Mouse (Mus musculus): Measurements from ENCODE around the gene Tm4sf5. TPM values are rescaled to one million over a fixed set of nuclear protein-coding genes. Genes with fewer than 3 reads are reported as not detected.
A peak's percentile ranks its signal among the peaks of the same experiment; 100 is the strongest.
"Not testable (repeated sequence)": the region's sequence is repeated elsewhere in the genome, so short reads cannot be mapped to it uniquely, and the experiment has no call there.

The Tm4sf5 gene
- total RNA-seq, 1 experiment from 2014 or later, result not detected

DNA sequence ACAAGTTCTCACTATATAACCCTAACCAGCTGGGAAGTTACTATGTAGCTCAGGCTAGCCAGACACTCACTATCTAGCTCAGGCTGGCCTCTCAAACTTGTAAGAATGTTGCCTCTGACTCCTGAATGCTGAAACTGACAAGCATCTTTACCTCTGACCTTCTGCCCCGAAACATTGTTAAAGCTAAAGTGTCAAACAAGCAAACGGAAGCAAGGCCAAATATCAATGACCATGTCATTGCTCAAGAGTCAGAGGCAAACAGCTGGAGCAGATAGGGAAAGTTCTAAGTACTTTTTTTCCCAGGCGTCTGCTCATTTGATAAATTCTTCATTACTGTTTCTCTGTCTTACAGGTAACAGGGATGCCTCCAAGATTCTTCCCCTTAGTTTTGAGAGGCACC, 3.0 kb upstream of the Tm4sf5 start:
- no peak for ATAC-seq (replicated peaks in 1 of 2; ENCODE audit: insufficient read depth in 1 of 2, low FRiP score in 2 of 2, low TSS enrichment in 1 of 2, low read depth in 1 of 2, poor library complexity in 2 of 2, severe bottlenecking in 2 of 2)

GRCm38 (mm10) chr11:70506385-70506784, 1.3 kb downstream of the Tm4sf5 start:
- ATAC-seq (replicated peaks in 1 of 2; ENCODE audit: insufficient read depth in 1 of 2, low FRiP score in 2 of 2, low TSS enrichment in 1 of 2, low read depth in 1 of 2, poor library complexity in 2 of 2, severe bottlenecking in 2 of 2), result peak; percentile 71 to 85; a peak in 3 of 4 replicates

- ATAC-seq (replicated peaks in 1 of 2; ENCODE audit: insufficient read depth in 1 of 2, low FRiP score in 2 of 2, low TSS enrichment in 1 of 2, low read depth in 1 of 2, poor library complexity in 2 of 2, severe bottlenecking in 2 of 2), result no peak
These were observed 2.0 kb downstream of the Tm4sf5 start for GRCm38 (mm10) chr11:70506962-70507515.

DNA sequence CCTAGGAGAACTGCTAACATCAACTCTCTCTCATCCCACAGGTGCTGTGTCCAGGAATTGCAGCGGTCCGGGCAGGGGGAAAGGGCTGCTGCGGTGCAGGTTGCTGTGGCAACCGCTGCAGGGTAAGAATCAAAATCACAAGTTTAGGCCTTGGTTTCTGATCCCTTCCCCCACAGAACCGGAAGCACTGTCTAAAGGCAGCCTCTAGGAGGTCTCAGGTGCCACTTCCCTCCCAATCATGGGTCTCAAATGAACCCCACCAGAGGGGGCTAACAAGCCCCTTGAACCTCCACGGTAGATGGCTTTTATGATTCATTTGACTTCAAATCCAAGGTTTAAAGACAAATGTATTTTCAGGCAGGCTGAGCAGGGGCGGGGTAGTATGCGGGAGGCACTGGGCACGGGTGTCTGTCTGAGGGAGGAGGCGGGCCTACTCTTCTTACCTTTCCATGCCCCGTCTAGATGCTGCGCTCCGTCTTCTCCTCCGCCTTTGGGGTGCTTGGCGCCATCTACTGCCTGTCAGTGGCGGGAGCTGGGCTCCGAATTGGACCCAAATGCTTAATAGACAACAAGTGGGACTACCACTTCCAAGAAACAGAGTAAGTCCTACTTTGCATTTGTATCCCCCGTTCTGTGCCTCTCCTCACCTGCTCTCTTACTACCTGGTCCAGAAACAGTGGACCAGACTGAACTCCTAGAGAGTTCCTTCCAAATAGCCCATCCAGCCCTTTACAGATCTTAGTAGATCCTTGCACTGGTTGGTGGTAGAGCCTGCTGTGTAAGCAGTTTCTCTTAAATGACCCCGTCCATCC, 4.9 kb downstream of the Tm4sf5 start:
- ATAC-seq (replicated peaks in 1 of 2; ENCODE audit: insufficient read depth in 1 of 2, low FRiP score in 2 of 2, low TSS enrichment in 1 of 2, low read depth in 1 of 2, poor library complexity in 2 of 2, severe bottlenecking in 2 of 2), result peak; percentile 61 to 70; a peak in 3 of 4 replicates

- no peak for ATAC-seq (replicated peaks in 1 of 2; ENCODE audit: insufficient read depth in 1 of 2, low FRiP score in 2 of 2, low TSS enrichment in 1 of 2, low read depth in 1 of 2, poor library complexity in 2 of 2, severe bottlenecking in 2 of 2)
These were observed 6.2 kb downstream of the Tm4sf5 start for GRCm38 (mm10) chr11:70511242-70511641.

- ATAC-seq (replicated peaks in 1 of 2; ENCODE audit: insufficient read depth in 1 of 2, low FRiP score in 2 of 2, low TSS enrichment in 1 of 2, low read depth in 1 of 2, poor library complexity in 2 of 2, severe bottlenecking in 2 of 2), result no peak
These were observed 6.8 kb downstream of the Tm4sf5 start for GRCm38 (mm10) chr11:70511825-70512224.

DNA sequence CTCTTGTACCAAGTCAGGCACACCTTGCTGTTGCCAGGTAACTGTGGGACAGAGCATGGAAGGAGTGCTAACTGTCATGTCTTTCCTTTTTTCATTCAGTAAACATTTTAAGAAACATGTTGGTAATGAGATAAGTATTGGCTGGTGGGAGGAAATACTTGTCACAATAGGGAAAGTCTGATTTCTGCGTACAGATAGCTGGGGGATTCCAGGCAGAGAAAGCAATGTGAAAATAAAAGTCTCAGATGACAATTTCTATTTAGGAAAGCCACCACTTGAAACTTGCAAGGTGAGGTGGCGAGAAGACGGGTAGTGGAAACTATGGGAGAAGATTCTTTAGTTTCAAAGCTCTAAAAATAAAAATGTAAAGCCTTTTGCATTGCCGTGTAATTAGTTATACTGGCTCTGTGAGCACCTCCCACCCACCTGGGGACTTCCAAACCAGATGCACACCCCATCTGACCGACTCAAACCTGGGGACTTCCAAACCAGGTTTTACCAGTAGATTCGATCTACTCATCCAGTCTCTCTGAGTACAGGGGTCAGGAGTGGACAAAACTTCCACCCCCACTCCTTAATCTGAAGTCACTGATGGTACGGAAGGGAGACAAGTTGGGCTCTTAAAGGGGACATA, 7.8 kb downstream of the Tm4sf5 start:
- no peak for ATAC-seq (replicated peaks in 1 of 2; ENCODE audit: insufficient read depth in 1 of 2, low FRiP score in 2 of 2, low TSS enrichment in 1 of 2, low read depth in 1 of 2, poor library complexity in 2 of 2, severe bottlenecking in 2 of 2)

GRCm38 (mm10) chr11:70513520-70513919, 8.5 kb downstream of the Tm4sf5 start:
- no peak for ATAC-seq (replicated peaks in 1 of 2; ENCODE audit: insufficient read depth in 1 of 2, low FRiP score in 2 of 2, low TSS enrichment in 1 of 2, low read depth in 1 of 2, poor library complexity in 2 of 2, severe bottlenecking in 2 of 2)

DNA sequence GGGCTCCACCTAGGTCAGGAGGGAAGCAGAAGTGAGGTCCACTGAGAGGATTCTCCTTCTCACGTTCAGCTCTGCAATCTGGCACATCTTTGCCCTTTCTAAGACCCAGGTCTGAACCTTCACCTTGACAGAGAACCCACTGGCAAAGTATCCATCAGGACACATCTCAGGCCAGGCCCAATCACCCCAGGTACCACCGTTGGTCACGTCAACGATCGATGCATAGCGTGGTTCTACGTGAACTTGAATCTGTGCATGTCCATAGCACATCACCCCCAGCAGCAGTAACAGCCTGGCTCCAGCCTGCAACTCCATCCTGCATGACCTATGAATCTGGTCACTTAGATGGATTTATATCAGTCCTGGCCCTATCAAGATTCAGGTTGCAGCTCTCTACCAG, 9.2 kb downstream of the Tm4sf5 start, which contains the start of gene Vmo1:
Gene Vmo1, minus strand, starts transcription at position 329 of the 400 bp plus-strand sequence.
- ATAC-seq (replicated peaks in 1 of 2; ENCODE audit: insufficient read depth in 1 of 2, low FRiP score in 2 of 2, low TSS enrichment in 1 of 2, low read depth in 1 of 2, poor library complexity in 2 of 2, severe bottlenecking in 2 of 2), result no peak

DNA sequence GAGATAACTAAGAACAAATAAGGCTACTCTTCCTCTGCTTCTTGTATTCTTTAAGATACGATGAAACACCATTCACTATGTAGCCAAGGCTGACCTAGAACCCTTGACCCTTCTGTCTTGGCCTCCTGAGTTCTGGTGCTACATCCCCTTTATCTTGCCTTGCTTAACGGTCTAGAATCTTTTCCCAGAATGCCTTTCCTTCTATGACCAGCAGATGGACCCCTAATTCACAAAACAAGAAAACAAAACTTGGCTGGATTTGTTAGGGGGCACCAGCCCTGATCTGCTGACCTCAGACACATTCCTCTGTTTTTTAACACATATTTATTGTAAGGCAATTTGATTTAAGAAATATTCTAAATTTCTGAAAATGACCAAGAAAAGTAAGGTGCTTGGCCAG, 11.3 kb downstream of the Tm4sf5 start:
- ATAC-seq (replicated peaks in 1 of 2; ENCODE audit: insufficient read depth in 1 of 2, low FRiP score in 2 of 2, low TSS enrichment in 1 of 2, low read depth in 1 of 2, poor library complexity in 2 of 2, severe bottlenecking in 2 of 2), result peak; percentile 22 to 58; a peak in 1 of 4 replicates

DNA sequence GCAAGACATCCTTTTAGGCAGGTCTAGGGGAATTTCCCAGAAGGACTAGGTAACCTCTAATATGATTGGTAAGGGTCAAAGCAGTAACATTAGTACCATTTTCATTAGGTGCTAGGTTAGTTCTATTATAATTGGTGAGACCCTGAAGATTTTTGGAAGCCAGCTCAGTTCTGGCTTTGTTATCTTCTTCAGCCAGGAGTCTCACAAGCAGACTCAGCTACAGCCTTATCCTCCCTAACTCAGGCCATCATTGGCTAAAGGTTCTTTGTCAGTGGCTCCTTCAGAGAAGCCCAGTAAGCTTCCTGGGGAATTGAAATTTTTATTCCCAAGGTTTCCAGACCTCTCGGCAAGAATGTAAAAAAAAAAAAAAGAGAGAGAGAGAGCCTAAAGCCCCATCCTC, 13.4 kb downstream of the Tm4sf5 start:
- ATAC-seq (replicated peaks in 1 of 2; ENCODE audit: insufficient read depth in 1 of 2, low FRiP score in 2 of 2, low TSS enrichment in 1 of 2, low read depth in 1 of 2, poor library complexity in 2 of 2, severe bottlenecking in 2 of 2), result no peak

GRCm38 (mm10) chr11:70518923-70519322, 13.9 kb downstream of the Tm4sf5 start, which contains the start of gene Gltpd2:
Gltpd2 (plus strand) TSS chr11:70519196.
- ATAC-seq (replicated peaks in 1 of 2; ENCODE audit: insufficient read depth in 1 of 2, low FRiP score in 2 of 2, low TSS enrichment in 1 of 2, low read depth in 1 of 2, poor library complexity in 2 of 2, severe bottlenecking in 2 of 2), result no peak

DNA sequence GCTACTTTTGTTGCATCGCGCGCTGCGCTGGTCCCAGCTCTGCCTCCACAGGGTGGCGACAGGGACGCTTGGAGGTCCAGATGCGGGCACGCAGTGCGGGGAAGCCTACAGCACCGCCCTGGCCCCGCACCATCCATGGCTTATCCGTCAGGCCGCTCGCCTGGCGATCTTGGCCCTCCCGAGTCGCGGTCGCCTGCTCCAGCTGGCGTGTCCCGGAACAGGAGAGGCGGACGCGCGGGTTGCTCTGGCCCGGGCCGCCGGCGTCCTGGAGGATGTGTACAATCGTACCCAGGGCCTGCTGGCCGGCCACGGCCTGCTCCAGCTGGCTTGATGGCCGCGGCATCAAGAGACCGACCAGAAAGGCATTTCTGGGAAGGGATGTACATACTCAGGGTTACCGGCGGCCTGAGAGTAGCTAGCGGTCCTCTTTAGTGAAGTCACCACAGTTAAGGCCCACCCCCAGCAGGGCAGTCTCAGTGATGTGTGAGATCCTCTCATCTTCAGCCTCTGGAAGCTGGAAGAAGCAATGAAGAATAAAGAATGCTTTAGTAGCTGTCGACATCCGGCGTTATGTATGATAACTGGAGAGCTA, 15.2 kb downstream of the Tm4sf5 start:
- ATAC-seq (replicated peaks in 1 of 2; ENCODE audit: insufficient read depth in 1 of 2, low FRiP score in 2 of 2, low TSS enrichment in 1 of 2, low read depth in 1 of 2, poor library complexity in 2 of 2, severe bottlenecking in 2 of 2), result no peak

DNA sequence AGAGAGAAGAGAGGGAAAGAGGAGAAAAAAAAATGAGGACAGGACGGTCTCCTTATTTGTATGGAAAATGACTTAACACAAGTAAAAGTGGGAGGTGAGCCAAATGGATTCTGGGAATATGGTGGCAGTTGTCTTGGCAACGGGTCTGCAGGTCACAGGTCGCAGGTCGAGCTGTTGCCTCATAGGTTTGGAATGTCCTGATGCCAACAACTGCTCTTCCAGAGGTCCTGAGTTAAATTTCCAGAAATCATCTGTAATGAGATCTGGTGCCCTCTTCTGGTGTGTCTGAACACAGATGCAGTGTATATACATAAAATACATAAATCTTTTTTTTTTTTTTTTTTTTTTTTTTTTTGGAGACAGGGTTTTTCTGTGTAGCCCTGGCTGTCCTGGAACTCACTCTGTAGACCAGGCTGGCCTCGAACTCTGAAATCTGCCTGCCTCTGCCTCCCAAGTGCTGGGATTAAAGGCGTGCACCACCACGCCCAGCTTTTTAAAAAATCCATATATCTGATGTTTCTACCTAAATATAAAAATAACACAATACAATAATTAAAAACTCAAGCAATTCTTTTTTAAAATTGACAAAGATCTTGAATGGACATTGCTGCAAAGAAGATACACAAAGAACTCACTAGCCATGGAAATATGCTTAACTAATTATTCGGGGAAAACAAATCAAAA, 18.4 kb downstream of the Tm4sf5 start:
- ATAC-seq (replicated peaks in 1 of 2; ENCODE audit: insufficient read depth in 1 of 2, low FRiP score in 2 of 2, low TSS enrichment in 1 of 2, low read depth in 1 of 2, poor library complexity in 2 of 2, severe bottlenecking in 2 of 2), result not testable (repeated sequence)

DNA sequence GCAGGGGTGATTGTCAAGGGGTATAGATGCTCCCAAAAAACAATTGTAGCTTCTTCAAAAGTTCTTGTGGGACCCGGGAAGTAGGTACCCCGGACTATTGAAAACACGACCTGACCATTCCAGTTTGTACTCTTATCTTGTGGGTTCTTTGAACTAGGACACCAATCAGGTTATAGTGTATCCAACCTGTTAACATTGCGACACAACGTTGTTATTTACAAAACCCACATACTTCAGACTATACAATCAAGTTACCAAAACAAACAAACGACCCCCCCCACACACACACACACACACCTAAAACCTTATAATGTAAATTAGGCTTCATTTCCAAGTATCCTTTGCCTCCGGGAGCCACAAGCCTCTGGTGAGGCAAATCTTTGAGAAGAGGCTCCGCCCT, 19.7 kb downstream of the Tm4sf5 start:
- ATAC-seq (replicated peaks in 1 of 2; ENCODE audit: insufficient read depth in 1 of 2, low FRiP score in 2 of 2, low TSS enrichment in 1 of 2, low read depth in 1 of 2, poor library complexity in 2 of 2, severe bottlenecking in 2 of 2), result peak in 1 of 2 experiments; percentile 1; a peak in 1 of 4 replicates

DNA sequence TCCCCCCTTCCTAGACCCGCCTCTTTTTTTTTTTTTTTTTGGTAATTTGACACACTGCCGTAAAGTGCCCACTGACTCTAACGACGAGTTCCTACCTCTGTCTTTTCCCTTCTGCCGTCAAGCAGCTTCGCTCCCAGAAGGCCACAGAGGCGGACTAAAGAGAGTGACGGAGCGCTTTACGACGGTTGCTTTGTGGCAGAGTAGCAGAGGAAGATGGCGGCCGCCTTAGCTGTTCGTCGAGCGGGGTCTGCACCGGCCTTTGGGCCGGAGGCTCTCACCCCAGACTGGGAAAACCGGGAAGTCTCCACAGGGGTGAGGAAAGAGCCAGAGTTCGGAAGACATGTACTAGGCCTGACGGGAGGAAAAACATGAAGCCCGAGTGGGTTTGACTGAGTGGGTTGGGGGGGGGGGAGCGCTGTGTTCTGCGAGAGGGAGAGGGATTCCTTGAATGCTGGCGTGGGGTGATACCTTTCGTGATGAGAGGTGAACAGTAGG, 20.2 kb downstream of the Tm4sf5 start, which contains the start of gene Psmb6:
Gene Psmb6, plus strand, starts transcription at position 184 of the 495 bp plus-strand sequence.
- peak; percentile 99 for ATAC-seq (replicated peaks in 1 of 2; ENCODE audit: insufficient read depth in 1 of 2, low FRiP score in 2 of 2, low TSS enrichment in 1 of 2, low read depth in 1 of 2, poor library complexity in 2 of 2, severe bottlenecking in 2 of 2)

DNA sequence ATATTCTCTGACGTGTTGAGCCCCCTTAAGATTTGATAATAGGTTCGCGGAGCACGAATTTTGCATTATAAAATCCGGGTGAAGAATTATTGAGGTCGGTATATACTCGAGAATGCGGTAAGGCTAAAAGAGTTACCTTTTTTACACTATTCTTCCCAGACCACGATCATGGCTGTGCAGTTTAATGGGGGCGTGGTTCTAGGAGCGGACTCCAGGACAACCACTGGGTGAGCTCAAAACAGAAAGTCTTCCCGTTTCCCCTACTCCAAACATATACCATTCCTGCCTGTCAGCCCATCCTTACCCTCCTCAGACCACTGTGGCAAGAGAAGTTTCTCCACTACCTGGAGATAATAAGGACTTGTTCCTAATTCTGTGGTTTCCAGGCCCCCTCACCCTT, 20.7 kb downstream of the Tm4sf5 start:
- no peak for ATAC-seq (replicated peaks in 1 of 2; ENCODE audit: insufficient read depth in 1 of 2, low FRiP score in 2 of 2, low TSS enrichment in 1 of 2, low read depth in 1 of 2, poor library complexity in 2 of 2, severe bottlenecking in 2 of 2)
